In genomic region chr15:98942081-98942480, GRCm38 (mm10) we compare ENCODE assay signal across 24 mouse cellular contexts. TPM values are rescaled to one million over a fixed set of nuclear protein-coding genes. Genes with fewer than 3 reads are reported as not detected.
DNase-seq lines count a peak whose midpoint lies in the region; ATAC-seq and TF ChIP-seq lines count a peak whose summit lies in the region.
"Had no signal": no experiment of that assay in that cellular context is flagged by ENCODE, and none has a peak within 500 bp of the region (broad histone marks: within the 10 kb centered on the region; RNA-seq: fewer than 3 reads in every experiment).

No protein-coding gene starts in this region.

- TF ChIP-seq CTCF in hindbrain, postnatal 0 days (IDR thresholded peaks at IDR 0.05; ENCODE audit: low read depth): no peak

- no peak overlapping the region for H3K4me2 ChIP-seq in hindbrain, postnatal 0 days (ENCODE audit: low read depth, low read length)
- no peak overlapping the region for H3K4me2 ChIP-seq in midbrain, embryonic 14.5 days (ENCODE audit: low read length)
- H3K4me2 ChIP-seq: embryonic facial prominence, embryonic 12.5 days; heart, embryonic 13.5 days; hindbrain, embryonic 12.5 days had no signal

- no peaks in the 10 kb centered on the region for H3K36me3 ChIP-seq in hindbrain, postnatal 0 days (ENCODE audit: insufficient read depth, low read length)
- H3K36me3 ChIP-seq in hindbrain, embryonic 10.5 days: peaks cover 8% of the 10 kb centered on the region; the same call in 1 of the 2 replicates
- no peaks in the 10 kb centered on the region for H3K36me3 ChIP-seq in midbrain, embryonic 14.5 days (ENCODE audit: control insufficient read depth, insufficient read depth, low read length)
- peaks cover 11% of the 10 kb centered on the region for H3K36me3 ChIP-seq in midbrain, embryonic 10.5 days
- H3K36me3 ChIP-seq: embryonic facial prominence, embryonic 12.5 days; heart, embryonic 13.5 days; hindbrain, embryonic 12.5 days had no signal

- WGBS in hindbrain, postnatal 0 days: 54% methylated on average over 4 of the region's 4 CpGs
- 89% methylated on average over 4 of the region's 4 CpGs for WGBS in hindbrain, embryonic 10.5 days
- WGBS in midbrain, embryonic 14.5 days: 77% methylated on average over 4 of the region's 4 CpGs
- 91% methylated on average over 4 of the region's 4 CpGs for WGBS in midbrain, embryonic 10.5 days

- H3K9ac ChIP-seq in hindbrain, postnatal 0 days (replicated peaks; ENCODE audit: low read length): no peak overlapping the region
- no peak overlapping the region for H3K9ac ChIP-seq in midbrain, embryonic 14.5 days (replicated peaks; ENCODE audit: low read length)
- H3K9ac ChIP-seq: embryonic facial prominence, embryonic 12.5 days; forebrain, postnatal 0 days; heart, embryonic 13.5 days; hindbrain, embryonic 12.5 days had no signal

- peak; percentile 62 for DNase-seq in adrenal gland, postnatal 14 days
- DNase-seq in adrenal gland, postnatal 4 days (ENCODE audit: low spot score in 2 of 2): no peak
- peak; percentile 63 for DNase-seq in hindbrain, postnatal 0 days (ENCODE audit: low spot score)
- no peak for DNase-seq in hindbrain, embryonic 10.5 days (ENCODE audit: low spot score)
- peak; percentile 41 for DNase-seq in midbrain, embryonic 14.5 days
- no peak for DNase-seq in midbrain, embryonic 10.5 days (ENCODE audit: low spot score)
- DNase-seq in adrenal gland, postnatal 36 days: peak; percentile 43 to 60
- no peak for DNase-seq in gastrocnemius, postnatal 14 days
- DNase-seq: cerebellum, adult 2 months; cerebellum, postnatal 25 days; forebrain, postnatal 0 days; gastrocnemius, postnatal 36 days; heart, adult 11 months; heart, postnatal 36 days; kidney, adult 11 months had no signal

- H3K27ac ChIP-seq in hindbrain, postnatal 0 days: 0 out of 2 replicates have a peak overlapping the region, but pooled peaks have one; percentile 15
- no peak overlapping the region for H3K27ac ChIP-seq in hindbrain, embryonic 10.5 days
- no peak overlapping the region for H3K27ac ChIP-seq in midbrain, embryonic 14.5 days (replicated peaks; ENCODE audit: low read depth, low read length)
- no peak overlapping the region for H3K27ac ChIP-seq in midbrain, embryonic 10.5 days (replicated peaks)
- H3K27ac ChIP-seq: embryonic facial prominence, embryonic 12.5 days; heart, embryonic 13.5 days; hindbrain, embryonic 12.5 days had no signal

- ATAC-seq in hindbrain, postnatal 0 days: no peak
- ATAC-seq in midbrain, embryonic 14.5 days (ENCODE audit: low FRiP score, low TSS enrichment): no peak
- ATAC-seq: forebrain, postnatal 0 days; hindbrain, embryonic 16.5 days had no signal

- H3K9me3 ChIP-seq in hindbrain, postnatal 0 days (ENCODE audit: low read length): no peaks in the 10 kb centered on the region
- H3K9me3 ChIP-seq in hindbrain, embryonic 10.5 days: peaks cover 4% of the 10 kb centered on the region; the same call in 1 of the 2 replicates
- no peaks in the 10 kb centered on the region for H3K9me3 ChIP-seq in midbrain, embryonic 14.5 days (ENCODE audit: control insufficient read depth, low read length)
- 0 out of 2 replicates have a peak, but pooled peaks cover 3% of the 10 kb centered on the region for H3K9me3 ChIP-seq in midbrain, embryonic 10.5 days (replicated peaks)
- H3K9me3 ChIP-seq: embryonic facial prominence, embryonic 12.5 days; G1E; heart, embryonic 13.5 days; hindbrain, embryonic 12.5 days had no signal

- no peaks in the 10 kb centered on the region for H3K27me3 ChIP-seq in hindbrain, postnatal 0 days (ENCODE audit: insufficient read depth, low read length)
- no peaks in the 10 kb centered on the region for H3K27me3 ChIP-seq in hindbrain, embryonic 10.5 days (ENCODE audit: insufficient read depth, poor library complexity, severe bottlenecking)
- no peaks in the 10 kb centered on the region for H3K27me3 ChIP-seq in midbrain, embryonic 14.5 days (ENCODE audit: control insufficient read depth, insufficient read depth, low read length)
- H3K27me3 ChIP-seq in midbrain, embryonic 10.5 days (ENCODE audit: low read depth, poor library complexity, severe bottlenecking): no peaks in the 10 kb centered on the region
- H3K27me3 ChIP-seq: embryonic facial prominence, embryonic 12.5 days; heart, embryonic 13.5 days; hindbrain, embryonic 12.5 days had no signal

- intact Hi-C loops in gastrocnemius, postnatal 14 days (cut with DNase I; ENCODE audit: low total_unique reads): loop anchor here (5.0 kb wide), 2 partner anchors 40 to 55 kb away; no protein-coding TSS in a partner anchor

- H3K4me3 ChIP-seq in hindbrain, postnatal 0 days (ENCODE audit: low read length): no peak overlapping the region
- no peak overlapping the region for H3K4me3 ChIP-seq in hindbrain, embryonic 10.5 days
- H3K4me3 ChIP-seq in midbrain, embryonic 14.5 days (replicated peaks; ENCODE audit: low read depth, low read length): no peak overlapping the region
- H3K4me3 ChIP-seq in midbrain, embryonic 10.5 days: no peak overlapping the region
- H3K4me3 ChIP-seq: embryonic facial prominence, embryonic 12.5 days; heart, embryonic 13.5 days; hindbrain, embryonic 12.5 days had no signal

- H3K4me1 ChIP-seq in hindbrain, postnatal 0 days (ENCODE audit: insufficient read depth, low read length): no peaks in the 10 kb centered on the region
- no peaks in the 10 kb centered on the region for H3K4me1 ChIP-seq in hindbrain, embryonic 10.5 days (replicated peaks)
- H3K4me1 ChIP-seq in midbrain, embryonic 14.5 days (ENCODE audit: control insufficient read depth, insufficient read depth, low read length): no peaks in the 10 kb centered on the region
- peaks cover 8% of the 10 kb centered on the region for H3K4me1 ChIP-seq in midbrain, embryonic 10.5 days
- H3K4me1 ChIP-seq: embryonic facial prominence, embryonic 12.5 days; heart, embryonic 13.5 days; hindbrain, embryonic 12.5 days had no signal

RNA-seq across cellular contexts. Expression of gene Tuba1b, which starts 7.7 kb away (rescaled TPM):
- 337 and 342 TPM in 2 replicates for total RNA-seq in adrenal gland, postnatal 14 days (2021)
- total RNA-seq in adrenal gland, postnatal 4 days (2021): 100 to 1,000 TPM; 512 to 526 TPM
- total RNA-seq in hindbrain, postnatal 0 days (2014; rRNA removed): 3,512 and 3,813 TPM in 2 replicates
- polyA plus RNA-seq in hindbrain, postnatal 0 days (2015; fragmentation: Nextera tagmentation; extraction: Ambion mirVana): 1,613 and 1,711 TPM in 2 replicates
- polyA plus RNA-seq in hindbrain, embryonic 10.5 days (2016; fragmentation: Nextera tagmentation; extraction: Ambion mirVana): 2,254 and 2,463 TPM in 2 replicates
- polyA plus RNA-seq in midbrain, embryonic 14.5 days (2014; fragmentation: Nextera tagmentation; extraction: Ambion mirVana): 1,095 and 1,120 TPM in 2 replicates
- polyA plus RNA-seq in midbrain, embryonic 10.5 days (2016; fragmentation: Nextera tagmentation; extraction: Ambion mirVana): 2,448 and 2,588 TPM in 2 replicates
- total RNA-seq in adrenal gland, postnatal 36 days (2021): 100 to 1,000 TPM; 252 to 276 TPM
- total RNA-seq in gastrocnemius, postnatal 14 days (2021): 10 to 100 TPM; 64.0 to 93.6 TPM

RNA-seq across cellular contexts. Expression of gene Gm49450, which starts 11.3 kb away (rescaled TPM):
- total RNA-seq in adrenal gland, postnatal 14 days (2021): not detected in 2 replicates
- not detected for total RNA-seq in adrenal gland, postnatal 4 days (2021)
- 1,661 and 1,767 TPM in 2 replicates for total RNA-seq in hindbrain, postnatal 0 days (2014; rRNA removed)
- polyA plus RNA-seq in hindbrain, postnatal 0 days (2015; fragmentation: Nextera tagmentation; extraction: Ambion mirVana): not detected in 2 replicates
- not detected in 2 replicates for polyA plus RNA-seq in hindbrain, embryonic 10.5 days (2016; fragmentation: Nextera tagmentation; extraction: Ambion mirVana)
- polyA plus RNA-seq in midbrain, embryonic 14.5 days (2014; fragmentation: Nextera tagmentation; extraction: Ambion mirVana): not detected in 2 replicates
- polyA plus RNA-seq in midbrain, embryonic 10.5 days (2016; fragmentation: Nextera tagmentation; extraction: Ambion mirVana): not detected in 2 replicates
- total RNA-seq in adrenal gland, postnatal 36 days (2021): not detected
- total RNA-seq in gastrocnemius, postnatal 14 days (2021): not detected
- total RNA-seq: G1E; gastrocnemius, adult 18-20 months; gastrocnemius, postnatal 36 days; heart, postnatal 36 days had no signal
- polyA plus RNA-seq: embryonic facial prominence, embryonic 12.5 days; forebrain, embryonic 11.5 days; forebrain, postnatal 0 days; G1E; heart, embryonic 13.5 days; heart, postnatal 0 days; hindbrain, embryonic 12.5 days; hindbrain, embryonic 16.5 days; intestine, embryonic 14.5 days had no signal

RNA-seq across cellular contexts. Expression of gene Tuba1a, which starts 11.4 kb away (rescaled TPM):
- 124 and 185 TPM in 2 replicates for total RNA-seq in adrenal gland, postnatal 14 days (2021)
- total RNA-seq in adrenal gland, postnatal 4 days (2021): 100 to 1,000 TPM; 323 to 446 TPM
- total RNA-seq in hindbrain, postnatal 0 days (2014; rRNA removed): 18,723 and 19,179 TPM in 2 replicates
- polyA plus RNA-seq in hindbrain, postnatal 0 days (2015; fragmentation: Nextera tagmentation; extraction: Ambion mirVana): 11,647 and 12,500 TPM in 2 replicates
- 4,838 and 8,764 TPM in 2 replicates for polyA plus RNA-seq in hindbrain, embryonic 10.5 days (2016; fragmentation: Nextera tagmentation; extraction: Ambion mirVana)
- 17,220 and 18,751 TPM in 2 replicates for polyA plus RNA-seq in midbrain, embryonic 14.5 days (2014; fragmentation: Nextera tagmentation; extraction: Ambion mirVana)
- 4,467 and 6,520 TPM in 2 replicates for polyA plus RNA-seq in midbrain, embryonic 10.5 days (2016; fragmentation: Nextera tagmentation; extraction: Ambion mirVana)
- total RNA-seq in adrenal gland, postnatal 36 days (2021): 100 to 1,000 TPM in 1 of 2 experiments, 10 to 100 TPM in 1; 87.9 to 123 TPM
- 100 to 1,000 TPM in 1 of 2 experiments, 10 to 100 TPM in 1; 58.7 to 109 TPM for total RNA-seq in gastrocnemius, postnatal 14 days (2021)

RNA-seq across cellular contexts. Expression of gene Lmbr1l, which starts 24.1 kb away (rescaled TPM):
- total RNA-seq in adrenal gland, postnatal 14 days (2021): 21.4 and 26.3 TPM in 2 replicates
- 10 to 100 TPM; 41.5 to 45.9 TPM for total RNA-seq in adrenal gland, postnatal 4 days (2021)
- 28.7 and 51.0 TPM in 2 replicates for total RNA-seq in hindbrain, postnatal 0 days (2014; rRNA removed)
- 20.0 and 20.9 TPM in 2 replicates for polyA plus RNA-seq in hindbrain, postnatal 0 days (2015; fragmentation: Nextera tagmentation; extraction: Ambion mirVana)
- polyA plus RNA-seq in hindbrain, embryonic 10.5 days (2016; fragmentation: Nextera tagmentation; extraction: Ambion mirVana): 22.3 and 25.5 TPM in 2 replicates
- polyA plus RNA-seq in midbrain, embryonic 14.5 days (2014; fragmentation: Nextera tagmentation; extraction: Ambion mirVana): 11.2 and 19.4 TPM in 2 replicates
- polyA plus RNA-seq in midbrain, embryonic 10.5 days (2016; fragmentation: Nextera tagmentation; extraction: Ambion mirVana): 24.7 and 28.6 TPM in 2 replicates
- 10 to 100 TPM; 14.0 to 15.5 TPM for total RNA-seq in adrenal gland, postnatal 36 days (2021)
- total RNA-seq in gastrocnemius, postnatal 14 days (2021): 10 to 100 TPM in 1 of 2 experiments, 1 to 10 TPM in 1; 4.4 to 11.3 TPM

RNA-seq across cellular contexts. Expression of gene Dhh, which starts 43.7 kb away (rescaled TPM):
- 1.9 and 3.5 TPM in 2 replicates for total RNA-seq in adrenal gland, postnatal 14 days (2021)
- total RNA-seq in adrenal gland, postnatal 4 days (2021): 1 to 10 TPM; 2.1 to 2.9 TPM
- 0.29 and 0.68 TPM in 2 replicates for total RNA-seq in hindbrain, postnatal 0 days (2014; rRNA removed)
- 0.85 and 1.0 TPM in 2 replicates for polyA plus RNA-seq in hindbrain, postnatal 0 days (2015; fragmentation: Nextera tagmentation; extraction: Ambion mirVana)
- 0.42 and 0.46 TPM in 2 replicates for polyA plus RNA-seq in hindbrain, embryonic 10.5 days (2016; fragmentation: Nextera tagmentation; extraction: Ambion mirVana)
- polyA plus RNA-seq in midbrain, embryonic 14.5 days (2014; fragmentation: Nextera tagmentation; extraction: Ambion mirVana): 0.36 and 0.57 TPM in 2 replicates
- polyA plus RNA-seq in midbrain, embryonic 10.5 days (2016; fragmentation: Nextera tagmentation; extraction: Ambion mirVana): 0.27 and 0.58 TPM in 2 replicates
- 1 to 10 TPM; 2.2 to 3.0 TPM for total RNA-seq in adrenal gland, postnatal 36 days (2021)
- total RNA-seq in gastrocnemius, postnatal 14 days (2021): 1 to 10 TPM in 1 of 2 experiments, under 1 TPM in 1; 0.97 to 4.1 TPM
- polyA plus RNA-seq: G1E had no signal

Comparison
In these comparisons a context has a peak if more than half of its experiments do, and no peak if none do; other contexts are left out.
1. DNase-seq: peak in adrenal gland, postnatal 14 days (single experiment), hindbrain, postnatal 0 days (single experiment), midbrain, embryonic 14.5 days (single experiment) and adrenal gland, postnatal 36 days (2 of 2); none in adrenal gland, postnatal 4 days (0 of 2), hindbrain, embryonic 10.5 days (single experiment), midbrain, embryonic 10.5 days (single experiment) and gastrocnemius, postnatal 14 days (single experiment).
2. RNA of gene Gm49450, which starts 11.3 kb away (total RNA-seq): 1,661 to 1,767 TPM in hindbrain, postnatal 0 days; not detected in adrenal gland, postnatal 14 days, not detected in adrenal gland, postnatal 4 days, not detected in adrenal gland, postnatal 36 days and not detected in gastrocnemius, postnatal 14 days; every median in the first group is over 1,000 times any median in the second.
3. RNA of gene Tuba1a, which starts 11.4 kb away (total RNA-seq): 18,723 to 19,179 TPM in hindbrain, postnatal 0 days; 323 to 446 TPM in adrenal gland, postnatal 4 days, 124 to 185 TPM in adrenal gland, postnatal 14 days, 87.9 to 123 TPM in adrenal gland, postnatal 36 days and 58.7 to 109 TPM in gastrocnemius, postnatal 14 days; every median in the first group is over 10 times any median in the second.